Mouse (Mus musculus) brown adipose tissue, adult 24 weeks (tissue): ENCODE results near the gene Sys1. TPM values are rescaled to one million over a fixed set of nuclear protein-coding genes. Genes with fewer than 3 reads are reported as not detected.

Experiments used
- H3K27ac ChIP-seq: fragments of 200-500 bp; replicated peaks from 2 replicates; pipeline ENCODE4 v1.5.1; 2012; ENCODE audit warnings: low read depth, mild to moderate bottlenecking, low read length
- H3K4me1 ChIP-seq: fragments of 200-500 bp; 2 replicates; pipeline ENCODE4 v1.6.1; 2012; ENCODE audit warnings: low read length, mixed read lengths; ENCODE audit not compliant: control insufficient read depth, insufficient read depth, insufficient read length
- H3K4me3 ChIP-seq: fragments of 200-500 bp; 2 replicates; pipeline ENCODE4 v1.5.1; 2012; ENCODE audit warnings: low read depth, mild to moderate bottlenecking, low read length, moderate library complexity; ENCODE audit not compliant: insufficient read depth
- polyA plus RNA-seq: library from polyadenylated mRNA; stranded (reverse); fragments of >200 nt; gene quantifications from 2 replicates; pipeline ENCODE4 v1.2.4, GENCODE M21; 2012; ENCODE audit not compliant: missing spikeins, insufficient read depth, insufficient read length

Sys1 gene
- polyA plus RNA-seq, 1 experiment: 27.2 TPM

DNA sequence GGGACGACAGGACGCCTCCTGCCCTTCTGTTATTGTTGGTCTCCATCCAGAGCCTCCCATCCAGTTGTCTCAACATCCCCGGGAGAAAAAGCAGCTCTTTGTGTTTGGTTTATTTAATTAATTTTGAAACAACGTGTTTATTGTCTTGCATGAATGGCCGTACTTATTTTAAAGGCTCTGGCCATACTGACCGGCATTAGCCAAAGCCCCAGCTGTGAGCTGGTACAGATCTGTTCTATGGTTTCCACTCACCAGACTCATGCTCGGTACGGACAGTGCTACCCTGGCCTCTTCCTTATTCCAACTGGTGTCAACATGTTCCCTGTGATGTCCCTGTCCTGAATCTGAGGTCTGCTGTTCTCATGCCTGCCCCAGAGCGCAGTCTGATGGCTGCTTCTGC, 59.1 kb downstream of the Sys1 start:
- H3K4me3 ChIP-seq: no peak overlapping the region
- no peak overlapping the region for H3K27ac ChIP-seq
- H3K4me1 ChIP-seq: peaks cover 4% of the 10 kb centered on the region; the same call in 1 of the 2 replicates

GRCm38 (mm10) chr2:164516592-164516991, 59.8 kb downstream of the Sys1 start:
- Histone ChIP-seq H3K4me1 (peaks cover 4% of the 10 kb centered on the region; the same call in 1 of the 2 replicates), H3K27ac (no peak overlapping the region), H3K4me3 (no peak overlapping the region)

- H3K4me1 ChIP-seq: peaks cover 4% of the 10 kb centered on the region; the same call in 1 of the 2 replicates
- no peak overlapping the region for H3K4me3 ChIP-seq
- H3K27ac ChIP-seq: no peak overlapping the region
Observed at GRCm38 (mm10) chr2:164517485-164518221, 60.9 kb downstream of the Sys1 start.

DNA sequence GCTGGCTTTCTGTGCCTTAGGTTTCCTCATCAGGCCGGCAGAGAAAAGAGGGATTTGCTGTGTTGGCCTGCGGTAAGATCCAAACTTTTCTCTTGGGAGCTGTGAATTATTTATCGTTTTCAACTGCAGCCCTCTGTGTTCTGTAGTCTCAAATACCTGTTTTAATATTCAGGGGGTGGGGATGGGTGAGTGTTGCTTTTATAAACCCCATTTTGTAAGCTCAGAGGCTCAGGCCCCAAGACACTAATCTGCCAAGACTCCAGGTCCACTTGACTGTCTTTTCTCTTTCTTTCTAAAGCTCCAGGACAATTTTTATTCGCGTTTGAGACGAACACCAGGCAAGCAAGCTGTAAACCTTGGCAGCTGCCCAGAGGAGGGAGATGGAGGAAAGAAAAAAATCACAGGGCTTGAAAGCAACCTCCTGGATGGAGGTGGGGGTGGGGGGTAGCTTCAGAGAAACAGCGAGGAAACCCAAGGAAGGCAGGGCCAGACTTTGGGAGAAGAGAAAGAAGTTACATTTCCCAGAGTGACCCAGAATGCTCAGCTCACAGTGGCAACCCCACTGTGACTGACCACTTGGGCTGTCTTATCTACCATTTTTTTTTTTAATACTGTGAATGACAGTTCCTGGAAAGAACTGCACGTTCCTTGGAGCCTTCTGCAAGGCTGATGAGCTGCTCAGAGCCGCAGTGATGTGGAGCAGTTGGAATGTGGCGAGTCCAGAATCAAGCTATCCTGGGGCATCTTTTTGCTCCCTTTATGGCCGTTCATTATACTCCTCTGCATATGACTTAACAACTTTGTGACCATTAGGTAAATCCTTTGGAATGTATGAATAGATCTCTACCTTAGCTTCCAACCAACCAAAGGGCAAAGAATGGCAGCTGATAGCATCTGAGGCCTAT, 61.8 kb downstream of the Sys1 start:
- no peak overlapping the region for H3K4me3 ChIP-seq
- no peak overlapping the region for H3K27ac ChIP-seq
- peaks cover 4% of the 10 kb centered on the region; the same call in 1 of the 2 replicates for H3K4me1 ChIP-seq

DNA sequence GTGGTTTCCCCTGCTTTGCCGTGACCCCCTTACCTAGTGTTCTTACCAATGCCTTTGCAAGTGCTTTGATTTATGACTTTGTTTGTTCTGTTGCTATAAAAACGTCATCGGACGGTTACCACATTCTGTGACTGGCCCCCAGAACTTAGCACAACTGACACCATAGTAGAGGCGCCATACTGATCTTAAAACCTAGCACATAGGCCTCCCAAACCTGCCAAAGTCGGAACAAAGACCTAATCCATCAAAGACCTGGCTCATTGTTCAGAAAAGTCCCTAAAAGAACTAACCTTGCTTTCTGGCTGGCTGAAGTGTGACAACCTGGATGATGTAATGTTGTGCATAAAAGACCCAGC, 62.4 kb downstream of the Sys1 start:
- Histone ChIP-seq H3K4me3 (no peak overlapping the region), H3K4me1 (peaks cover under 1% of the 10 kb centered on the region; the same call in 1 of the 2 replicates), H3K27ac (no peak overlapping the region)

- no peaks in the 10 kb centered on the region for H3K4me1 ChIP-seq
- H3K27ac ChIP-seq: no peak overlapping the region
- H3K4me3 ChIP-seq: no peak overlapping the region
Observed at GRCm38 (mm10) chr2:164520782-164521181, 64.0 kb downstream of the Sys1 start.

- Histone ChIP-seq H3K4me3 (no peak overlapping the region), H3K4me1 (no peaks in the 10 kb centered on the region), H3K27ac (no peak overlapping the region)
Observed at GRCm38 (mm10) chr2:164521841-164522240, 65.1 kb downstream of the Sys1 start.

DNA sequence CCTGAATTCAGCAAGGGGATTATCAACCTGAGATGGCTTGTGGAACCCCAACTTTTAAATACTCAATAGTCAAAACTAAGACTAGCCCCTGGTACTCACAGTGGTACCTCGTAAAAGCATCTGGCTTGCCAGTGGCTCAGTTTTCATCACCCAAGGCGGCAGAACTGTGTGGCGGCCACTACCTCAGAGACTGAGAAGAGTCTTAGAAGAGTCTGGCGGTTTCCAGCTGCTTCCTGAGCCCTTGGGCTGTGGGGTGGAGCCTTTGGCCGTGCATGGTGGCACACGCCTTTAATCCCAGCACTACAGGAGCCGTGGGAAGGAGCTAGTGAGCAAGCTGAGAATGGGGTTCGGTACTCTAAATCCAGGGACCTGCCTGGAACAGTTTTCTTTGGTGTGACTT, 65.5 kb downstream of the Sys1 start:
- Histone ChIP-seq H3K27ac (no peak overlapping the region), H3K4me1 (no peaks in the 10 kb centered on the region), H3K4me3 (no peak overlapping the region)

- Histone ChIP-seq H3K4me3 (no peak overlapping the region), H3K4me1 (no peaks in the 10 kb centered on the region), H3K27ac (no peak overlapping the region)
Observed at GRCm38 (mm10) chr2:164523301-164523773, 66.6 kb downstream of the Sys1 start.

DNA sequence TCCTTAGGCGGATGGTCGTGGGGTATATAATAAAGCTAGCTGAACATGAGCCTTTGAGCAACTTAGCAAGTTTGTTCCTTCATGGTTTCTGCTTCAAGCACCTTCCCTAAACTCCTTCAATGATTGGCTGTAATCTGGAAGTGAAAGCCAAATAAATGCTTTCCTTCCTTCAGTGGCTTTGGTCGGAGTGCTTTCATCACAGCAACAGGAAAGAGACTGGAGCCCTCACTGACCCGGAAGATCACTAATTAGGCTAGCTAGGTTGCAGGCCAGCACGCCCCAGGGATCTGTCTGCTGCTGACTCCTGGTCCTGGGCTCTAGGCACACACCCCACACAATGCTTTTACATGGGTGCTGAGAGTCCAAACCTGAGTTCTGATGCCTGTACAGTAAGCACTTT, 71.8 kb downstream of the Sys1 start:
- no peak overlapping the region for H3K4me3 ChIP-seq
- H3K27ac ChIP-seq: no peak overlapping the region
- no peaks in the 10 kb centered on the region for H3K4me1 ChIP-seq

Other genes with a start within 250 kb of the Sys1 start
- gene Wfdc15b, start 235.3 kb upstream of the Sys1 start, polyA plus RNA-seq: not detected in 2 replicates
- not detected in 2 replicates for gene Svs2, start 218.5 kb upstream of the Sys1 start, polyA plus RNA-seq
- gene Svs3b, start 200.3 kb upstream of the Sys1 start, polyA plus RNA-seq: not detected in 2 replicates
- not detected in 2 replicates for gene Svs4, start 178.5 kb upstream of the Sys1 start, polyA plus RNA-seq
- gene Svs3a, start 167.7 kb upstream of the Sys1 start, polyA plus RNA-seq: not detected in 2 replicates
- not detected in 2 replicates for gene Svs6, start 140.2 kb upstream of the Sys1 start, polyA plus RNA-seq
- gene Svs5, start 124.2 kb upstream of the Sys1 start, polyA plus RNA-seq: not detected in 2 replicates
- 2.6 TPM in 1 of 2 replicates, not detected in the other for gene Slpi, start 67.9 kb upstream of the Sys1 start, polyA plus RNA-seq
- not detected in 2 replicates for gene Rbpjl, start 53.8 kb upstream of the Sys1 start, polyA plus RNA-seq
- 0.52 TPM in 1 of 2 replicates, not detected in the other for gene Matn4, start 51.8 kb upstream of the Sys1 start, polyA plus RNA-seq
- 34.7 and 37.6 TPM in 2 replicates for gene Sdc4, start 13.1 kb upstream of the Sys1 start, polyA plus RNA-seq
- gene Gm20458, start 4.0 kb downstream of the Sys1 start, polyA plus RNA-seq: 2.4 TPM in 1 of 2 replicates, not detected in the other
- not detected in 2 replicates for gene Trp53tg5, start 16.8 kb downstream of the Sys1 start, polyA plus RNA-seq
- gene Dbndd2, start 29.1 kb downstream of the Sys1 start, polyA plus RNA-seq: 23.0 and 26.8 TPM in 2 replicates
- gene Pigt, start 40.6 kb downstream of the Sys1 start, polyA plus RNA-seq: 15.7 and 21.6 TPM in 2 replicates
- gene Wfdc2, start 105.4 kb downstream of the Sys1 start, polyA plus RNA-seq: not detected in 2 replicates
- not detected in 2 replicates for gene Spint3, start 116.5 kb downstream of the Sys1 start, polyA plus RNA-seq
- gene Wfdc6a, start 128.5 kb downstream of the Sys1 start, polyA plus RNA-seq: not detected in 2 replicates
- not detected in 2 replicates for gene Eppin, start 136.6 kb downstream of the Sys1 start, polyA plus RNA-seq
- gene Wfdc6b, start 156.6 kb downstream of the Sys1 start, polyA plus RNA-seq: not detected in 2 replicates
- gene Wfdc8, start 156.7 kb downstream of the Sys1 start, polyA plus RNA-seq: not detected in 2 replicates
- gene Wfdc16, start 181.8 kb downstream of the Sys1 start, polyA plus RNA-seq: not detected in 2 replicates
- gene Wfdc10, start 199.1 kb downstream of the Sys1 start, polyA plus RNA-seq: not detected in 2 replicates
- gene Wfdc9, start 199.6 kb downstream of the Sys1 start, polyA plus RNA-seq: not detected in 2 replicates
- gene Wfdc11, start 217.1 kb downstream of the Sys1 start, polyA plus RNA-seq: not detected in 2 replicates
- gene Wfdc13, start 228.1 kb downstream of the Sys1 start, polyA plus RNA-seq: not detected in 2 replicates
- gene Spint4, start 241.5 kb downstream of the Sys1 start, polyA plus RNA-seq: not detected in 2 replicates